Mouse (Mus musculus) limb, embryonic 11.5 days (tissue): Measurements from ENCODE around the gene Ripply3. TPM values are rescaled to one million over a fixed set of nuclear protein-coding genes. Genes with fewer than 3 reads are reported as not detected.

Source experiments
- ATAC-seq: fragments of 200-750 bp; cut with Nextera tagmentation; 2 replicates; pipeline ENCODE4 v1.8.0; 2017; ENCODE audit warnings: low read depth; ENCODE audit not compliant: insufficient number of reproducible peaks, low FRiP score, low TSS enrichment
- DNase-seq: peaks from one replicate; pipeline ENCODE4 v3.0.0-alpha.2; 2015; ENCODE audit warnings: low spot score
- H3K27ac ChIP-seq: fragments of 300-500 bp; sonication (generic); replicated peaks from 2 replicates; pipeline ENCODE4 v1.5.1; 2014; ENCODE audit warnings: low read depth, mild to moderate bottlenecking, low read length
- H3K27me3 ChIP-seq: fragments of 300-500 bp; sonication (generic); 2 replicates; pipeline ENCODE4 v1.6.1; 2014; ENCODE audit warnings: mild to moderate bottlenecking, low read length, mixed read lengths; ENCODE audit not compliant: control insufficient read depth, insufficient read depth
- H3K36me3 ChIP-seq: fragments of 300-500 bp; sonication (generic); 2 replicates; pipeline ENCODE4 v1.6.1; 2014; ENCODE audit warnings: mild to moderate bottlenecking, low read length, moderate library complexity, mixed read lengths; ENCODE audit not compliant: control insufficient read depth, insufficient read depth
- H3K4me1 ChIP-seq: fragments of 300-500 bp; sonication (generic); 2 replicates; pipeline ENCODE4 v1.6.1; 2014; ENCODE audit warnings: low read length, mixed read lengths; ENCODE audit not compliant: control insufficient read depth, insufficient read depth
- H3K4me2 ChIP-seq: fragments of 300-500 bp; sonication (generic); 2 replicates; pipeline ENCODE4 v1.6.1; 2014; ENCODE audit warnings: low read depth, mild to moderate bottlenecking, moderate library complexity; ENCODE audit not compliant: severe bottlenecking
- H3K4me3 ChIP-seq: fragments of 300-500 bp; sonication (generic); 2 replicates; pipeline ENCODE4 v1.5.1; 2014; ENCODE audit warnings: low read depth, low read length
- H3K9ac ChIP-seq: fragments of 300-500 bp; sonication (generic); 2 replicates; pipeline ENCODE4 v1.6.1; 2014; ENCODE audit warnings: mild to moderate bottlenecking, low read length
- H3K9me3 ChIP-seq: fragments of 300-500 bp; sonication (generic); 2 replicates; pipeline ENCODE4 v1.6.1; 2016; ENCODE audit warnings: low read length; ENCODE audit not compliant: control insufficient read depth
- WGBS: fragments of 180-500 bp; shearing (Covaris S2); extraction: QIAGEN DNeasy Blood & Tissue Kit; methylation state at CpG from one replicate; pipeline ENCODE4 v1.1.7; 2014; 5-methylcytosine and 5-hydroxymethylcytosine counted together
- polyA plus RNA-seq: library from polyadenylated mRNA; unstranded; fragments of >200 nt; fragmentation: Nextera tagmentation; extraction: Ambion mirVana; gene quantifications from 2 replicates; pipeline ENCODE4 v1.2.1, GENCODE M21; 2014

Ripply3 gene
- polyA plus RNA-seq, 1 experiment from 2014 or later, result 3.9 TPM

DNA sequence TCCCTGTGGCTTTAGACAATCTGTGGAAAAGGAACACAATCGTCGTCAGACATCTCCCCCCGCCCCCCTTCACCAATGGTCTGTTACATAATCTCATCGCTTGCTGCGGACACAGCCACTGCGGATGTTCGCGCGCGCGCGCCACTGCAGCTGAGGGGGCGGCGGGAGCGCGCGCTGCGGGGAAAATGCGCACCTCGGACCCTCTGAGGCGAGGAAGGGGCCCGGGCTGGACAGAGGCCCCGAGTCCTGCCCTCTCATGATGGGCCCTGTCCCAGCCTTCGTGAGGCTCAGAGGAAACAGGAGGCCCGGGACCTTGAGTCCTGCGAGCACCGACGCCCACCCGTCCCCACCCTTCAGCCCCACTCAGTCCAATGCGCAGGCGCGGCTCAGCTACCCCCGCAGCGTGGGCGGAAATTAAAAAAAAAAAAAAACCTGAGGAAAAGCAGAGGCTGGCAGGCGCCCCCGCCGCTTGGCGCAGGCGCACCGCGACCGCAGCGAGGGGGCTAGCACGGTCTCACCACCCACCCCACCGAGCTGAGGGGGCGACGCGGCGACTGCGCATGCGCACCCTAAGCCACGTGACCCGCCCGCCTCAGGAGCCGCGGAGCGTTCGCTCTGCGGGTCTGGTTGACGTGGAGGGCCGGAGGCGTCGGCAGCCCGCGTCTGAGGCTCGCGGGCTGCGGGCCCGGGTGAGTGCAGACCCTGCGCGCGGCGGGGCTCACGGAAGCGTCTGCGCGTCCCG, 42.1 kb downstream of the Ripply3 start, which contains the start of gene Ttc3:
Gene Ttc3, plus strand, starts transcription at position 446 of the 742 bp plus-strand sequence.
- WGBS, result under 1% methylated on average over 73 of the region's 79 CpGs
- Histone ChIP-seq H3K4me3 (peak within 1 kb of the TSS; percentile 80), H3K9me3 (no peaks in the 10 kb centered on the region), H3K4me2 (peak within 1 kb of the TSS; percentile 72), H3K27ac (peak within 1 kb of the TSS; percentile 93), H3K36me3 (no peaks in the 10 kb centered on the region), H3K9ac (peak within 1 kb of the TSS; percentile 96), H3K27me3 (no peaks in the 10 kb centered on the region), H3K4me1 (peaks cover 8% of the 10 kb centered on the region; the same call in 1 of the 2 replicates)
- peak; percentile 85 for ATAC-seq
- peak; percentile 96 for DNase-seq

DNA sequence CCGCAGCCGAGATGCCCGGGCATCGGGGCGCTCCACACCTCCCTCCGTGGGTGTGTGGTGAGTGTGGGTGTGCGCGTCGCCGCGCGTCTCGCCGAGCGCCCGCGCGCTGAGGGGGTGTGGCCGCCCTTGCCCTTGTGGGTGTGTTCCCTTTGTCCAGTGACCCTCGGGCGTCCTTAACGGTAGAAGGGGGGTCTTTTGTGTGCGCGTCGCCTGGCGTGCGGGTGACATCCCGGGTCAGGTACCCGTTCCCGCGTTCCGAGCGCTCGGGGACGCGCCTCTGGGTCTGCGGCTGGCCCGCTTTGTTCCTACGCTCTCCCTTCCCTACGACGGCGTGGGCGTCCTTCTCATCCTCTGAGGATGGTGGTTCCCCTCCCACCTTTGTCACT, 42.7 kb downstream of the Ripply3 start:
- H3K9ac ChIP-seq, result peak overlapping the region; percentile 96
- peak overlapping the region; percentile 60 for H3K4me2 ChIP-seq
- H3K27ac ChIP-seq, result peak overlapping the region; percentile 93
- no peaks in the 10 kb centered on the region for H3K9me3 ChIP-seq
- peaks cover 8% of the 10 kb centered on the region; the same call in 1 of the 2 replicates for H3K4me1 ChIP-seq
- whole genome bisulfite sequencing, result under 1% methylated on average over 42 of the region's 43 CpGs
- H3K27me3 ChIP-seq, result no peaks in the 10 kb centered on the region
- no peaks in the 10 kb centered on the region for H3K36me3 ChIP-seq
- DNase-seq (peak; percentile 81), ATAC-seq (peak; percentile 77)
- H3K4me3 ChIP-seq, result peak overlapping the region; percentile 80

DNA sequence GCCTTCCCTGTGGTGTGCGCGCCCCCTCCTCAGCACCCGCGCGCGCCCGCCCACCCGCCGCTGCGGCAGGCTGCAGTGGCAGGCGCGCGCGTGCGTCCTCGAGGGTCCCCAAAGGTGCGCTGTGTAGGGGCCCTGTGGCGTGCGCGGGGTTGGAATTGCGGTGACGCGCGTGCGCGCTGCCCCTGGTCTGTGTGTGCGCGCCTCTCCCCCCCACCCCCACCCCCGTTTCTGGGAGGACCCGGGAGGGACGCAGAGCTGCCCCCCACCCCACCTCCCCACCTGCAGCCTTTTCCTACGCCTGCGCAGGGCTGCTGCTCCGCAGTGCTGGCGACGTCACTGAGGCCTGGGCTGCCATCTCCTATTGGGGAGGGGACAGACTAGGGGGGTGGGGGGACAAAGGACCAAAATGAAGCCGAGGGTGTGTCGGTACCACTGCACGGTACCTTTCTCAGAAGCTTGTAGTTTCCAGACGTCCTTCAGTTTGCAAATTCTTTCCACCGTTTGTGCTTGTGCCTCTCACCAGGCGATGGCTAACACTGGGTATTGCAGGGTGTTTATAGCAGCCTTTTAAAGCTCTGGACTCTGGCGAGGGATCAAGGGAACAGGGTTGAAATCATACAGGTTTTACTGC, 43.2 kb downstream of the Ripply3 start, which contains the start of gene Pigp:
Gene Pigp, minus strand, starts transcription at position 542 of the 631 bp plus-strand sequence.
- H3K36me3 ChIP-seq, result no peaks in the 10 kb centered on the region
- H3K9ac ChIP-seq, result peak within 1 kb of the TSS; percentile 96
- peak within 1 kb of the TSS; percentile 93 for H3K27ac ChIP-seq
- peak within 1 kb of the TSS; percentile 60 for H3K4me2 ChIP-seq
- ATAC-seq (peak; percentile 89), DNase-seq (peak; percentile 87)
- WGBS, result under 1% methylated on average over 42 of the region's 43 CpGs
- peaks cover 8% of the 10 kb centered on the region; the same call in 1 of the 2 replicates for H3K4me1 ChIP-seq
- H3K27me3 ChIP-seq, result no peaks in the 10 kb centered on the region
- H3K9me3 ChIP-seq, result no peaks in the 10 kb centered on the region
- H3K4me3 ChIP-seq, result peak within 1 kb of the TSS; percentile 80

DNA sequence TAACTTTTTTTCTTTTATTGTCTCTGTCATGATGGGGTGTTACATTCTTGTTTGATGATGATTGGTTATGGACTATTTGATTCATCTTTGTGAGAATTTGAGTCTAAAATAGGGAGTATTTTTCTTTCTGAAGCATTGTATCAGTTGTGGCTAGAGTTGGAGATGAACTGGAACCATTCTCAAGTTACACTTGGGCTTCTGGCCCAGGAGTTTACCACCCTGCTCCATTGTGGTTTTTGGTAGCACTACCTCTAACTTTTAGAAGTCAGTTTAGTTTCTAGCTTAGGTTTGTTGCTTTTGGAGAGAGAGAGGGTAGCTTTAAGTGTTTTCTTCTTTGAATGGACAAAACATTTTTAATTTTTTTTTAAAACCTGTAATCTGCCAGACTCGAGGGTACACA, 51.2 kb downstream of the Ripply3 start:
- Histone ChIP-seq H3K36me3 (no peaks in the 10 kb centered on the region), H3K4me1 (peaks cover 4% of the 10 kb centered on the region; the same call in 1 of the 2 replicates), H3K9ac (no peak overlapping the region), H3K27me3 (no peaks in the 10 kb centered on the region), H3K4me3 (no peak overlapping the region), H3K9me3 (no peaks in the 10 kb centered on the region), H3K4me2 (no peak overlapping the region), H3K27ac (no peak overlapping the region)
- no peak for ATAC-seq
- no peak for DNase-seq
- 78% methylated on average over 1 of the region's 1 CpGs for WGBS

DNA sequence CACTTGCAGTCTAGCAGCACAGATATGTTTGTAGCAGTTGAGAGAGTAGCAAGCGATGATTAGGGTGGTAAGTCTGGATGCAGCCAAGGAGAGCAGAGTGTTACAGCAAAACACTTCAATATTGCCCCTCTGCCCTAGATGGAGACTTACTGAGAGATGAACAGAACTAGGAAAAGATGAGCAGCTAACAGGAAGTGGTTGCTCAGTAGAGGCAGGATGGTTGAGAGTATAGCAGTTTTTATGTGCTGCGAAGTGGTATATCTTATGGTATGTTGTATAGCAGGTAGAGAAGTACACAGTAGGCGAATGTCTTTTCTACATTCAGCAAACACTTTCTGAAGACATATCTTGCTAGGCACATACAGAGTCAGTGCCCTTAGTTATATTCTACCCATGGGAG, 55.1 kb downstream of the Ripply3 start:
- Histone ChIP-seq H3K4me2 (no peak overlapping the region), H3K36me3 (no peaks in the 10 kb centered on the region), H3K4me1 (no peaks in the 10 kb centered on the region), H3K4me3 (no peak overlapping the region), H3K27ac (no peak overlapping the region), H3K27me3 (no peaks in the 10 kb centered on the region), H3K9ac (no peak overlapping the region), H3K9me3 (no peaks in the 10 kb centered on the region)
- ATAC-seq (no peak), DNase-seq (no peak)
- 98% methylated on average over 3 of the region's 3 CpGs for WGBS

Other genes with a start within 250 kb of the Ripply3 start
- 2.6 and 2.7 TPM in 2 replicates for gene Sim2, start 243.5 kb upstream of the Ripply3 start, polyA plus RNA-seq
- 8.4 and 10.4 TPM in 2 replicates for gene Hlcs, start 14.8 kb upstream of the Ripply3 start, polyA plus RNA-seq
- gene Ttc3, start 42.2 kb downstream of the Ripply3 start, polyA plus RNA-seq, result 328 and 349 TPM in 2 replicates
- 70.0 and 74.2 TPM in 2 replicates for gene Pigp, start 43.4 kb downstream of the Ripply3 start, polyA plus RNA-seq
- 49.3 and 51.7 TPM in 2 replicates for gene Vps26c, start 198.4 kb downstream of the Ripply3 start, polyA plus RNA-seq
- 12.1 and 13.4 TPM in 2 replicates for gene Dyrk1a, start 241.6 kb downstream of the Ripply3 start, polyA plus RNA-seq